Mouse (Mus musculus): ENCODE measurements around the gene Gabpb2. TPM values are rescaled to one million over a fixed set of nuclear protein-coding genes. Genes with fewer than 3 reads are reported as not detected.

Gene Gabpb2
- polyA plus RNA-seq, 1 experiment from 2014 or later = 4.2 TPM

DNA sequence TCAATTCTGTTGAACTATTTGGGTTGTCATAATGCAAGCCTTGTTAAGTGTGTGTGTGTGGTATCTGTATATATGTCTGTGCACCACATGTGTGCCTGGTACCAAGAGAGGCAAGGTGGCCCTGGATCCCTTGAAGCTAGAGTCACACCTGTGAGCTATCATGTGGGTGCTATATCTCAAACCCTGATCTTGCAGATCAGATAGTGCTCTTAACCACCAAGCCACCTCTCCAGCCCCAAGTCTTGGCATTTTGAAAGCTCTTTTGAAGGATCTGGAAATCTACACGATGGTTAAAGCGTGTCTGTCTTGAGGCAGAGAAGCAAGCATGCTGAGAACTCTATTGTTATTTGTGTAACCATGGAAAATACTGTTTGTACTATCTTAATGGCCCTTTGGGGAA lies 7.1 kb downstream of the Gabpb2 start:
- Histone ChIP-seq H3K27ac (replicated peaks; ENCODE audit: low read depth, low read length) (no peak overlapping the region), H3K4me3 (replicated peaks; ENCODE audit: low read depth, low read length) (no peak overlapping the region), H3K4me1 (ENCODE audit: control insufficient read depth, insufficient read depth, low read length) (no peaks in the 10 kb centered on the region), H3K4me2 (ENCODE audit: low read length) (no peak overlapping the region), H3K36me3 (ENCODE audit: control insufficient read depth, insufficient read depth, low read length) (peaks cover 33% of the 10 kb centered on the region), H3K27me3 (ENCODE audit: control insufficient read depth, insufficient read depth, low read length) (no peaks in the 10 kb centered on the region), H3K9ac (replicated peaks; ENCODE audit: low read length) (no peak overlapping the region), H3K9me3 (ENCODE audit: control insufficient read depth, low read length) (no peaks in the 10 kb centered on the region)
- DNase-seq (no peak), ATAC-seq (ENCODE audit: low FRiP score, low TSS enrichment) (no peak)
- 52% methylated on average over 2 of the region's 2 CpGs for WGBS

- H3K27ac ChIP-seq (replicated peaks; ENCODE audit: low read depth, low read length) = no peak overlapping the region
- no peak for ATAC-seq (ENCODE audit: low FRiP score, low TSS enrichment)
- H3K4me1 ChIP-seq (ENCODE audit: control insufficient read depth, insufficient read depth, low read length) = no peaks in the 10 kb centered on the region
- WGBS = 89% methylated on average over 4 of the region's 4 CpGs
- H3K4me3 ChIP-seq (replicated peaks; ENCODE audit: low read depth, low read length) = no peak overlapping the region
- H3K9me3 ChIP-seq (ENCODE audit: control insufficient read depth, low read length) = no peaks in the 10 kb centered on the region
- no peaks in the 10 kb centered on the region for H3K27me3 ChIP-seq (ENCODE audit: control insufficient read depth, insufficient read depth, low read length)
- H3K36me3 ChIP-seq (ENCODE audit: control insufficient read depth, insufficient read depth, low read length) = peaks cover 51% of the 10 kb centered on the region
- H3K9ac ChIP-seq (replicated peaks; ENCODE audit: low read length) = no peak overlapping the region
- no peak overlapping the region for H3K4me2 ChIP-seq (ENCODE audit: low read length)
- DNase-seq = no peak
Measured at GRCm38 (mm10) chr3:95208286-95208685, 9.4 kb downstream of the Gabpb2 start.

GRCm38 (mm10) chr3:95203880-95204279 lies 13.8 kb downstream of the Gabpb2 start:
- H3K27ac ChIP-seq (replicated peaks; ENCODE audit: low read depth, low read length) = no peak overlapping the region
- H3K9ac ChIP-seq (replicated peaks; ENCODE audit: low read length) = no peak overlapping the region
- no peaks in the 10 kb centered on the region for H3K4me1 ChIP-seq (ENCODE audit: control insufficient read depth, insufficient read depth, low read length)
- WGBS = 94% methylated on average over 6 of the region's 6 CpGs
- H3K36me3 ChIP-seq (ENCODE audit: control insufficient read depth, insufficient read depth, low read length) = peaks cover 84% of the 10 kb centered on the region
- no peaks in the 10 kb centered on the region for H3K27me3 ChIP-seq (ENCODE audit: control insufficient read depth, insufficient read depth, low read length)
- H3K4me3 ChIP-seq (replicated peaks; ENCODE audit: low read depth, low read length) = no peak overlapping the region
- no peak for DNase-seq
- ATAC-seq (ENCODE audit: low FRiP score, low TSS enrichment) = no peak
- no peaks in the 10 kb centered on the region for H3K9me3 ChIP-seq (ENCODE audit: control insufficient read depth, low read length)
- H3K4me2 ChIP-seq (ENCODE audit: low read length) = no peak overlapping the region

GRCm38 (mm10) chr3:95200562-95200961 lies 17.2 kb downstream of the Gabpb2 start:
- H3K27me3 ChIP-seq (ENCODE audit: control insufficient read depth, insufficient read depth, low read length) = no peaks in the 10 kb centered on the region
- H3K27ac ChIP-seq (replicated peaks; ENCODE audit: low read depth, low read length) = no peak overlapping the region
- H3K4me2 ChIP-seq (ENCODE audit: low read length) = no peak overlapping the region
- no peak overlapping the region for H3K9ac ChIP-seq (replicated peaks; ENCODE audit: low read length)
- H3K36me3 ChIP-seq (ENCODE audit: control insufficient read depth, insufficient read depth, low read length) = peaks cover 85% of the 10 kb centered on the region
- 69% methylated on average over 2 of the region's 2 CpGs for WGBS
- DNase-seq = no peak
- ATAC-seq (ENCODE audit: low FRiP score, low TSS enrichment) = no peak
- H3K9me3 ChIP-seq (ENCODE audit: control insufficient read depth, low read length) = no peaks in the 10 kb centered on the region
- H3K4me3 ChIP-seq (replicated peaks; ENCODE audit: low read depth, low read length) = no peak overlapping the region
- no peaks in the 10 kb centered on the region for H3K4me1 ChIP-seq (ENCODE audit: control insufficient read depth, insufficient read depth, low read length)

- H3K4me3 ChIP-seq (replicated peaks; ENCODE audit: low read depth, low read length) = no peak overlapping the region
- 56% methylated on average over 7 of the region's 7 CpGs for WGBS
- no peak overlapping the region for H3K9ac ChIP-seq (replicated peaks; ENCODE audit: low read length)
- no peak overlapping the region for H3K27ac ChIP-seq (replicated peaks; ENCODE audit: low read depth, low read length)
- no peaks in the 10 kb centered on the region for H3K27me3 ChIP-seq (ENCODE audit: control insufficient read depth, insufficient read depth, low read length)
- no peak for DNase-seq
- no peaks in the 10 kb centered on the region for H3K4me1 ChIP-seq (ENCODE audit: control insufficient read depth, insufficient read depth, low read length)
- H3K9me3 ChIP-seq (ENCODE audit: control insufficient read depth, low read length) = no peaks in the 10 kb centered on the region
- ATAC-seq (ENCODE audit: low FRiP score, low TSS enrichment) = no peak
- no peak overlapping the region for H3K4me2 ChIP-seq (ENCODE audit: low read length)
- H3K36me3 ChIP-seq (ENCODE audit: control insufficient read depth, insufficient read depth, low read length) = peaks cover 84% of the 10 kb centered on the region
Measured at GRCm38 (mm10) chr3:95200132-95200531, 17.6 kb downstream of the Gabpb2 start.

DNA sequence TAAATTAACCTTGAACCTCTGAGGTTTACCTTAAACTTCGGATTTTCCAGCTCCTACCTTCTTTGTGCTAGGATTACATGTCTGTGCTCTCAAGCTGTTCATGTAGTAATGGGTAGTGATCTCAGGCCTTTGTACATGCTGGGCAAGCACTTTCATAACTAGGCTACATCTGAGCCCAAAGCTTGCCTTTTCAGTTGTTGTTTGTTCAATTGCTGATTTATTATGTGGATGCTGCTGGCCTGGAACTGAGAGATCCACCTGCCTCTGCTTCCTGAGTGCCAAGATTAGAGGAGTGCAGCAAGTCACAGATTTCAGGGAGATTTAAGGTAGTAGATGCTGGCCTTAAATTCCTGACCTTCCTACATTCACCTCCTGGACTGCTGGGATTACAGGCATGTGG lies 18.6 kb downstream of the Gabpb2 start:
- no peak overlapping the region for H3K9ac ChIP-seq (replicated peaks; ENCODE audit: low read length)
- H3K36me3 ChIP-seq (ENCODE audit: control insufficient read depth, insufficient read depth, low read length) = peaks cover 82% of the 10 kb centered on the region
- WGBS = 85% methylated on average over 1 of the region's 1 CpGs
- no peaks in the 10 kb centered on the region for H3K27me3 ChIP-seq (ENCODE audit: control insufficient read depth, insufficient read depth, low read length)
- H3K4me3 ChIP-seq (replicated peaks; ENCODE audit: low read depth, low read length) = no peak overlapping the region
- H3K4me1 ChIP-seq (ENCODE audit: control insufficient read depth, insufficient read depth, low read length) = no peaks in the 10 kb centered on the region
- H3K27ac ChIP-seq (replicated peaks; ENCODE audit: low read depth, low read length) = no peak overlapping the region
- DNase-seq (no peak), ATAC-seq (ENCODE audit: low FRiP score, low TSS enrichment) (no peak)
- no peaks in the 10 kb centered on the region for H3K9me3 ChIP-seq (ENCODE audit: control insufficient read depth, low read length)
- no peak overlapping the region for H3K4me2 ChIP-seq (ENCODE audit: low read length)

- Histone ChIP-seq H3K27me3 (ENCODE audit: control insufficient read depth, insufficient read depth, low read length) (no peaks in the 10 kb centered on the region), H3K4me3 (replicated peaks; ENCODE audit: low read depth, low read length) (no peak overlapping the region), H3K9me3 (ENCODE audit: control insufficient read depth, low read length) (no peaks in the 10 kb centered on the region), H3K4me1 (ENCODE audit: control insufficient read depth, insufficient read depth, low read length) (no peaks in the 10 kb centered on the region), H3K36me3 (ENCODE audit: control insufficient read depth, insufficient read depth, low read length) (peaks cover 64% of the 10 kb centered on the region), H3K4me2 (ENCODE audit: low read length) (no peak overlapping the region), H3K27ac (replicated peaks; ENCODE audit: low read depth, low read length) (no peak overlapping the region), H3K9ac (replicated peaks; ENCODE audit: low read length) (no peak overlapping the region)
- no peak for ATAC-seq (ENCODE audit: low FRiP score, low TSS enrichment)
- 79% methylated on average over 2 of the region's 2 CpGs for WGBS
- DNase-seq = no peak
Measured at GRCm38 (mm10) chr3:95195772-95196171, 21.9 kb downstream of the Gabpb2 start.

- H3K9ac ChIP-seq (replicated peaks; ENCODE audit: low read length) = no peak overlapping the region
- no peak overlapping the region for H3K4me2 ChIP-seq (ENCODE audit: low read length)
- DNase-seq (no peak), ATAC-seq (ENCODE audit: low FRiP score, low TSS enrichment) (no peak)
- no peaks in the 10 kb centered on the region for H3K4me1 ChIP-seq (ENCODE audit: control insufficient read depth, insufficient read depth, low read length)
- no peaks in the 10 kb centered on the region for H3K9me3 ChIP-seq (ENCODE audit: control insufficient read depth, low read length)
- 80% methylated on average over 6 of the region's 6 CpGs for WGBS
- peaks cover 63% of the 10 kb centered on the region for H3K36me3 ChIP-seq (ENCODE audit: control insufficient read depth, insufficient read depth, low read length)
- no peaks in the 10 kb centered on the region for H3K27me3 ChIP-seq (ENCODE audit: control insufficient read depth, insufficient read depth, low read length)
- no peak overlapping the region for H3K4me3 ChIP-seq (replicated peaks; ENCODE audit: low read depth, low read length)
- no peak overlapping the region for H3K27ac ChIP-seq (replicated peaks; ENCODE audit: low read depth, low read length)
Measured at GRCm38 (mm10) chr3:95194721-95195135, 23.0 kb downstream of the Gabpb2 start.

DNA sequence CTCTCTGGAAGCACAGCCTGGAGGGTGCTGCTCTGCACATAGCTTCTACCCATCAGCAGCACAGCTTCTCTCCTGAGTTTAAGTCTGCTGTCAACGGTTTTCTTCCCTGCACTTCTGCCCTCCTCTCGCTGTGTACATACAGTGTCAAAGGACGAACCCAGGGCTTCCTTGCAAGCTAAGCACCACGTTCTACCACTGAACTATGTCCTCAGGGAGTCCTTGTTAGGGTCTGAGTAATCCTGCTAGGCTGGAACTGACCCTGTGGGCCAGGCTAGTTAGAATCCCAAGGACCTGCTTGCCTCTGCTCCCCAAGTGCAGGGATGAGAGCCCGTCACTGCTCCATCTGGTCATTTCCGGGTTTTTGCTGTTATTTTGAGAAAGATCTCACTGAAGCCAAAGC lies 30.8 kb downstream of the Gabpb2 start:
- H3K27ac ChIP-seq (replicated peaks; ENCODE audit: low read depth, low read length) = no peak overlapping the region
- no peak overlapping the region for H3K4me3 ChIP-seq (replicated peaks; ENCODE audit: low read depth, low read length)
- DNase-seq (no peak), ATAC-seq (ENCODE audit: low FRiP score, low TSS enrichment) (no peak)
- no peak overlapping the region for H3K9ac ChIP-seq (replicated peaks; ENCODE audit: low read length)
- no peaks in the 10 kb centered on the region for H3K9me3 ChIP-seq (ENCODE audit: control insufficient read depth, low read length)
- H3K4me2 ChIP-seq (ENCODE audit: low read length) = no peak overlapping the region
- peaks cover 66% of the 10 kb centered on the region for H3K36me3 ChIP-seq (ENCODE audit: control insufficient read depth, insufficient read depth, low read length)
- WGBS = 92% methylated on average over 6 of the region's 6 CpGs
- no peaks in the 10 kb centered on the region for H3K27me3 ChIP-seq (ENCODE audit: control insufficient read depth, insufficient read depth, low read length)
- H3K4me1 ChIP-seq (ENCODE audit: control insufficient read depth, insufficient read depth, low read length) = no peaks in the 10 kb centered on the region

All from midbrain, embryonic 14.5 days (tissue).